Mouse (Mus musculus) neural tube, embryonic 15.5 days (tissue): ENCODE measurements at regions not wholly inside any gene's neighbourhood (a gene's known extent, or its start where the extent isn't known, plus 50 kb on each side); places are given as distances from the start of the nearest gene placed in this dataset.

Experiments
- ATAC-seq: fragments of 200-750 bp; cut with Nextera tagmentation; 2 replicates; pipeline ENCODE4 v1.8.0; 2017; ENCODE audit warnings: mild to moderate bottlenecking, moderate TSS enrichment, moderate library complexity; ENCODE audit not compliant: low FRiP score
- H3K27ac ChIP-seq: fragments of 300-500 bp; sonication (generic); replicated peaks from 2 replicates; pipeline ENCODE4 v1.5.1; 2015; ENCODE audit warnings: mild to moderate bottlenecking, inconsistent platforms
- H3K27me3 ChIP-seq: fragments of 300-500 bp; sonication (generic); replicated peaks from 2 replicates; pipeline ENCODE4 v1.6.1; 2015; ENCODE audit warnings: inconsistent platforms
- H3K36me3 ChIP-seq: fragments of 300-500 bp; sonication (generic); 2 replicates; pipeline ENCODE4 v1.6.1; 2015; ENCODE audit warnings: inconsistent platforms
- H3K4me1 ChIP-seq: fragments of 300-500 bp; sonication (generic); 2 replicates; pipeline ENCODE4 v1.6.1; 2015; ENCODE audit warnings: inconsistent platforms
- H3K4me2 ChIP-seq: fragments of 300-500 bp; sonication (generic); 2 replicates; pipeline ENCODE4 v1.6.1; 2015; ENCODE audit warnings: inconsistent platforms, mild to moderate bottlenecking, moderate library complexity
- H3K4me3 ChIP-seq: fragments of 300-500 bp; sonication (generic); replicated peaks from 2 replicates; pipeline ENCODE4 v1.5.1; 2015; ENCODE audit warnings: mild to moderate bottlenecking, inconsistent platforms
- H3K9ac ChIP-seq: fragments of 300-500 bp; sonication (generic); replicated peaks from 2 replicates; pipeline ENCODE4 v1.6.1; 2015; ENCODE audit warnings: mild to moderate bottlenecking, inconsistent platforms
- H3K9me3 ChIP-seq: fragments of 300-500 bp; sonication (generic); replicated peaks from 2 replicates; pipeline ENCODE4 v1.6.1; 2016; ENCODE audit warnings: inconsistent platforms
- WGBS: fragments of 180-500 bp; shearing (Covaris S2); methylation state at CpG from one replicate; pipeline ENCODE4 v1.1.7; 2015; ENCODE audit warnings: mixed read lengths; 5-methylcytosine and 5-hydroxymethylcytosine counted together

DNA sequence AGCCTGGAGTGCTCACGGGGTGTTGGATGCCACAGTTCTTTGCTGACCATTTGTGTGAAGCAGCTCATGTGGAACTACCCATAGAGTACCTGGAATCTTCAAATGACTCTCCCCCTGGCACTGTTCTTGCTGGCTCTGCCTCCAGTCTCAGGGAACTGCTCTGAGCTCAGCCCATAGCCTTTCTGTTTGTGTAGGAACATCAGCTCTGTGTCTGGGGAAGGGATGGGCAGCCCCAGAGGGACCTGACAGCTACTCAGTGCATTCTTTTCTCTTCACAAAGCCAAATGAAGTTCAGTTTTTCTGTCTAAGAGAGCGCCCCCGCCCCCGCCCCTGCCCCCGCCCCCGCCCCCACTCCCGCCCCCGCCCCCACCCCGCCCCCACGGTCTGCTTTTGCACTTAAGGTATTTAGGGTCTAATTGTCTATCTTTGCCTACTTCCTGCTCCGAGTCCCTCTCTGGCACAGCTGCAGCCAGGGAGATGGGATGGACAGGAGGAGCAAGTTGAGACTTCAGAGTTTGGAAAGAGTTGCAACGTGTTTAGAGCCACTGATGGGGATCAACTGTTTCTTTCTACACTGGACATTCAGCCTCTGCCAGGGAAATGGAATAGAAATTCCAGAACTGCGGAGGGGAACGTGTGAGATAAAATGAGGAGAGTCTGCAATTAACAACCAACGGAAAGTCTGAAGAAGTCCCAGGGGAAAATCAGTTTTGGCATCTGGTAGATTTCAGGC is 171.2 kb upstream of the Habp2 start:
- H3K9ac ChIP-seq: no peak overlapping the region
- no peaks in the 10 kb centered on the region for H3K36me3 ChIP-seq
- 20% methylated on average over 15 of the region's 15 CpGs for WGBS
- peaks cover 13% of the 10 kb centered on the region for H3K4me1 ChIP-seq
- no peak for ATAC-seq
- H3K27me3 ChIP-seq: peaks cover 15% of the 10 kb centered on the region; the same call in 1 of the 2 replicates
- peak overlapping the region; percentile 3; the same call in 1 of the 2 replicates for H3K4me2 ChIP-seq
- H3K4me3 ChIP-seq: no peak overlapping the region
- H3K9me3 ChIP-seq: no peaks in the 10 kb centered on the region
- H3K27ac ChIP-seq: no peak overlapping the region

DNA sequence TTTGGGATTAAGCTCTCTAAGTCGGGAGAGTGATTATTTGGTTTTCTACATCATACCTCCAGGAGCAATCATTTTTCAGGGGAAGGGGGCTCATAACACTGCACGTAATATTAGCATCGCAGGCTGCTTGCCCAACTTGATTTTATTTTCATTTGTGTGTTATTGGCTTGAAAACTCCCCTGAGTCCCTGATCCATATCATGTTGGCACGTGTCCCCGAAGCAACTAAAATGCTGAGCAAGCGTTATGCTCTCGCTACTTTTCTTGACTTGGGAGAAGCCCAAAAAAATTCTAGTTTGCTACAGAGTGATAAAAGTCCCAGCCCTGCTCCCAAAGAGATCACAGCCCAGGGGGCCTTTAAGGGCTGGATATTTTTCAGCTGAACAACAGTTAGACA is 170.7 kb upstream of the Habp2 start:
- Histone ChIP-seq H3K36me3 (no peaks in the 10 kb centered on the region), H3K4me2 (0 out of 2 replicates have a peak overlapping the region, but pooled peaks have one; percentile 3), H3K27me3 (peaks cover 15% of the 10 kb centered on the region; the same call in 1 of the 2 replicates), H3K4me3 (no peak overlapping the region), H3K4me1 (peaks cover 13% of the 10 kb centered on the region), H3K27ac (no peak overlapping the region), H3K9me3 (no peaks in the 10 kb centered on the region), H3K9ac (no peak overlapping the region)
- ATAC-seq: no peak
- 36% methylated on average over 7 of the region's 7 CpGs for WGBS

DNA sequence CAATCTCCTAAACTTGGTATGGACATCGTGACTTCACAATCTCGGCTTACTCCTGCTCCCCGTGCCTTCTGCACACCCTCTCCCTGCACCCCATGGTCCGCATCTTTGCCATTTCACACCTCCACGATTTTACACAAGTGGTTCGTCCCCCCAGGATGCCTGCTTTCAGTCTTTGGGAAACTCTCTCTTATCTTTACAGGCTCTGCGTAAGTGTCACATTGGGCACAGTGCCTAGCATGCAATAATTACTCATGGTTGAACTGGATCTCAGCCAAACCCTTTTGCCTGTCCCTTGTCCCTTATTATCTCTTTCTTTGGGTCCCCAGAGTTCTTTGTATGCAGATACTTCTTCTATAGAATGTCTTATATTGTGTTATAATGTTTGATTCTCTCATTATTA is 166.2 kb upstream of the Habp2 start:
- ATAC-seq: no peak
- Histone ChIP-seq H3K9ac (no peak overlapping the region), H3K36me3 (no peaks in the 10 kb centered on the region), H3K4me1 (peaks cover 8% of the 10 kb centered on the region), H3K4me3 (no peak overlapping the region), H3K27me3 (no peaks in the 10 kb centered on the region), H3K9me3 (no peaks in the 10 kb centered on the region), H3K4me2 (no peak overlapping the region), H3K27ac (no peak overlapping the region)
- 87% methylated on average over 7 of the region's 7 CpGs for WGBS

DNA sequence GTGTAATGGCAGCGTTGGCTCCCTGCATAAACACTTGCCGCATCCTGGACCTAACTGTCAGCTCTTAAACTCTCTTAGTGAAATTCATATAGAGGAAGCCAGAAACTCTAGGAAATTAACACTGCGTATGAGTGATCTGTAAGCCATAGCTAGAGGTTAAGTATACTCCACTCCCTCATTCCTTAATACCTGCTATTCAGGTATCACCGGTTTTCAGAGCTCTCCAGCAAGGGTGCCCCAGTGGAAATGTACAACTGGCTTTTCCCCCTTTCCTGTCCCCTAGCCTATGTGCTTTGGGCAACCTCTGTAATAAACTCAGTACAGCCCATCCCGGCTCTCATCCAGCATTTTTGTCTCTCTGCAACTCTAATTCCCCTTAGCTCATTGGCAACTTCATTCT is 164.8 kb upstream of the Habp2 start:
- no peaks in the 10 kb centered on the region for H3K4me1 ChIP-seq
- H3K27ac ChIP-seq: no peak overlapping the region
- ATAC-seq: no peak
- H3K4me3 ChIP-seq: no peak overlapping the region
- H3K36me3 ChIP-seq: no peaks in the 10 kb centered on the region
- no peak overlapping the region for H3K9ac ChIP-seq
- no peak overlapping the region for H3K4me2 ChIP-seq
- no peaks in the 10 kb centered on the region for H3K9me3 ChIP-seq
- no peaks in the 10 kb centered on the region for H3K27me3 ChIP-seq
- 89% methylated on average over 5 of the region's 5 CpGs for WGBS

DNA sequence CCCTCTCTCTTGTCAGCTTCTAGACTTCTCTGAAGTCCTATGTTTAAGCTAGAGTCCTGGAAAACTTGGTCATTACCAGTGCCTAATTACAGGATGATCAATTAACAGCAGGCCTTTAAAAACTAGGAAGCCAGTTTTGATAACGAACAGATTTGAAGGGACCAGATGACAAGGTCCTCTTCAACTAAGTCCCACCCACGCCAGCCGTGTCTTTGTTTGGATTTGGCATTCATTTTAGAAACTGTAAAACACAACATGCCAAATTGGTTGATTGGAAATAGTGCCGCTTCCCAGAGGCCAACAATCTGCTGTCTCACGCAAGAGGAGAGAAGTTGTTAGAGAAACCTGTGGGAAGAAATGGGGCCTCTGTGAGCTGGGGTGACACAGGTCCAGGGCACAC is 155.4 kb upstream of the Habp2 start:
- Histone ChIP-seq H3K4me2 (no peak overlapping the region), H3K4me1 (peaks cover 22% of the 10 kb centered on the region), H3K27ac (no peak overlapping the region), H3K9me3 (no peaks in the 10 kb centered on the region), H3K36me3 (no peaks in the 10 kb centered on the region), H3K9ac (no peak overlapping the region), H3K4me3 (no peak overlapping the region), H3K27me3 (peaks cover 24% of the 10 kb centered on the region; the same call in 1 of the 2 replicates)
- 73% methylated on average over 5 of the region's 5 CpGs for WGBS
- ATAC-seq: no peak

DNA sequence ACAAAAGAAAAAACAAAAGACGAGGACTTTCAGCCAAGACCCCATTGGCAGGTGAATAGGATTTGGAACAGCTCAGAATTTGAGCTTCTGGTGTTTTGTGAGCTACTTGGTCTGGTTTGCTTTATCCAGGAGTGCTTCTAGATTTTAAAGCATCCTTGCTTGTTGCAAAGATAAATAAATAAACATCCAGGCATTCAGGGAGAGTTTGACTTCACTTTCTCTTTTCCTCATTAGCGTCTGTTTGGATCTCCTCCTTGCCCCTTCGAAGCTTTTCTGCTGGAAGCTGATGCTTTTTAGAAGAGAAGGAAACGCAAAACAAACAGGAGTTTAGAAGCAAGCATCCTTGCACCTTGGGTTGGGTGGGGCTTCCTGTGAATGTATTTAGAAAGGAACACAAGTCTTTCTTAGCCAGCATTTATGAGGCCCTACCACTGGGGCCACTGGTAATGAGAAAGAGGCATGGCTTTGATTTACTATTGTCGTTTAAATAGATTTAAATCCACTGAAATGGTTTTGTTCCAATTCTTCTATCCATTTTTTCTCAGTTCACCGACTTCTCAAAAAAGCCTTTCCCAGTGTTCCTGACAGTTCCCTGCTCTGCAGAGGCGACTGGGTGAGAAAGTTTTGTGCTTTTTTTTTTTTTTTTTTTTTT is 153.9 kb upstream of the Habp2 start:
- H3K27me3 ChIP-seq: peaks cover 24% of the 10 kb centered on the region; the same call in 1 of the 2 replicates
- no peaks in the 10 kb centered on the region for H3K9me3 ChIP-seq
- H3K4me1 ChIP-seq: peaks cover 22% of the 10 kb centered on the region
- WGBS: 9% methylated on average over 7 of the region's 7 CpGs
- H3K27ac ChIP-seq: no peak overlapping the region
- no peak overlapping the region for H3K9ac ChIP-seq
- ATAC-seq: no peak
- H3K36me3 ChIP-seq: no peaks in the 10 kb centered on the region
- H3K4me2 ChIP-seq: peak overlapping the region; percentile 50; the same call in 1 of the 2 replicates
- no peak overlapping the region for H3K4me3 ChIP-seq

DNA sequence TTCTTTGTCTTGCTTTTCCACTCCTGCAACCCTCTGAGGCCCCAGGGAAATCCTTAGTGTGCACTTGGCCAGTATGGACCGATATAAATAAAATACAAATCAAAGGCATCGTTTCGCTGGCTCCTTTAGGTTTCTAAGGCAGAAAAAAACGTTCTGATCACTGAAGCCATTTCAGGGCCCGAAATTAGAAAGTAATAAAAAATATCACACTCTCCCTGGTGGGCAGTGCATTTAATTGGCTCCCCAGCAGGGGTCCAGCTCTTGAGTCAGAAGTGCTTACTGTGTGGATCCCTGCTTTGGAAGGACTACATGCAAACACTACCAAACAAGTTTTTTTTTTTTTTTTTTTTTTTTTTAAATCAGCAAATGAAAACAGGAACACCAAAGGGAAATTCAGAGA is 153.4 kb upstream of the Habp2 start:
- peaks cover 24% of the 10 kb centered on the region; the same call in 1 of the 2 replicates for H3K27me3 ChIP-seq
- no peak overlapping the region for H3K9ac ChIP-seq
- H3K4me3 ChIP-seq: no peak overlapping the region
- H3K27ac ChIP-seq: no peak overlapping the region
- no peaks in the 10 kb centered on the region for H3K9me3 ChIP-seq
- peak overlapping the region; percentile 50 for H3K4me2 ChIP-seq
- 6% methylated on average over 5 of the region's 5 CpGs for WGBS
- ATAC-seq: no peak
- no peaks in the 10 kb centered on the region for H3K36me3 ChIP-seq
- H3K4me1 ChIP-seq: peaks cover 22% of the 10 kb centered on the region

DNA sequence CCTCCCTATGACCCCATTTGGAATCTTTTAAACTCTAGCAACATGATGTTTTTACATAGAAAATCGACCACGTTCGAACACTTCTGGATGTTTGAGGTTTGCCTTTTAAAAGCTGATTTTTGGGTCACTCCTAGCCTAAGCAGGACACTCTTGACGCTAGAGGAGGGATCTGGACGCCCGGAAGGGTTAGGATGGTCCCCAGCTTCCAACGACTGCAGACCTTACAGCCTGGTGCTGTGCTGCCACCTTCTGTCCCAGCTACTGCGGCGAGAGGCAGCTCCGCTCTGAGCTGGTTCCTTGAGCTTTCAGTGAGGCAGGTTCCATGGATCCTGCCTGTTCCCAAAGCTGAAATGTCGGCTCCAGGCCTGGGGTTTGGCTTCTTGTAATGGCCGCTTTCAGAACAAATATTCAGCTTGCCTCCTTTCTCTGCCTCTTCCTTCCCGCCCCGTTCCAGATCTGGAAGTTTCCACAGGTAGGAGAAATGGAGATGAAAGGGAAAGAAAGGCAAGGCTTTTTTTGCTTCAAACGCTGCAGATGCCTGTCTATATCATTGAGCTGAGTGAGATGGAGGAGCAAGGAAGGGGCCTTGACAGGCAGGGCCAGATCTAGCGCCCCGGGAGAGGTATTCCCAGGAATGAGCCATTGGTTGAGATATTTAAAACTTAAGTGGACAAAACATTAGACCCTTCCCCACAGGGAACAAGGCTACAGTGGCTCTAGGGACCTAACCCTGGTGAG is 152.7 kb upstream of the Habp2 start:
- peaks cover 24% of the 10 kb centered on the region; the same call in 1 of the 2 replicates for H3K27me3 ChIP-seq
- WGBS: 16% methylated on average over 17 of the region's 17 CpGs
- H3K4me3 ChIP-seq: no peak overlapping the region
- peak; percentile 79 for ATAC-seq
- H3K4me2 ChIP-seq: peak overlapping the region; percentile 50
- H3K9ac ChIP-seq: 0 out of 2 replicates have a peak overlapping the region, but pooled peaks have one; percentile 3
- H3K27ac ChIP-seq: no peak overlapping the region
- peaks cover 22% of the 10 kb centered on the region for H3K4me1 ChIP-seq
- H3K36me3 ChIP-seq: no peaks in the 10 kb centered on the region
- no peaks in the 10 kb centered on the region for H3K9me3 ChIP-seq

DNA sequence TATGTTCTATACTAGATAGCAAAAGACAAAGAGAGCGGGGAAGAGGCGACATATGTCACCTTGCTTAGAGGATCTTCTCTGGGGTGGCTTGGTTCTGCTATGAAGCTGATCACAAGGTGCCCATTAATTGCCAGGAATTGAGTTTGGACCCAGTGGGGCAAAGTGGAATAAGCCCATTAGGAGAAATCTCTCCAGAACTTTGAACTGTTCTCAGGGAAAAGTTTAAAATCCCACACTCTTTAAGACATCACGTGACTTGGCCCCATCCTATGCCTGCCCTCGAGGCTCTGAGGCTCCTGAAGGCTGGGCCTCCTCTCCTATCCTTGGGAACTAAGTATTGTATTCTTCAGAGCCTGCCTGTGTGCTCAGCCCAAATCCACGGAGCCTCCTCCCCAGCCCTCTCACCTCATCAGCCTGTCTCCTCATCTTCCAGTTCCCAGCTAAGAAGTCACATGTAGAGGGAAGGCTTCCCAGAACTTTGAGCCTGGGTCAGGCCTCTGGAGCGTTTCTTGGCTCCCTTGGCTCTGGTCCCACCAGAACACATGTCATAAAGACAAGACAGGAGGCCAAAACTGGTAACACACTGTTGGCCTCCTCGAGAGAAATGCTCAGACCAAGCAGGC is 151.5 kb upstream of the Habp2 start:
- WGBS: 84% methylated on average over 7 of the region's 7 CpGs
- no peak for ATAC-seq
- H3K4me2 ChIP-seq: no peak overlapping the region

DNA sequence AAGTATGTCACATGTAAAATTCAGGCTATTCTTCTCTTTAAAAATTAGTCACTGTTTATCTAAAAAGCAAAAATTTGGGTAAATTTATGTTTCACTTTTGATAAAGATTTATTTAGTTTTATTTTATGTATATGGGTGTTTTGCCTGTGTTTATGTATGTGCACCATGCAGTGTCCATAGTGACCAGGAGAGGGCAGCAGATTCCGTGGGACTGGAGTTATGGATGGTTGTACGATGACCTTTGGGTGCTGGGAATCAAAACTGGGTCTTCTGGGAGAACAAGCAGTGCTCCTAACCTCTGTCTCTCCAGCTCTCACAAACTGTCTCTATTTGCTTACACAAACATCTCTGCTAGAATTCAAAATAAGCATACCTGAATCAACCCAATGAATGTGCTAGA is 146.4 kb upstream of the Habp2 start:
- ATAC-seq: no peak
- H3K9ac ChIP-seq: no peak overlapping the region
- peaks cover 6% of the 10 kb centered on the region; the same call in 1 of the 2 replicates for H3K27me3 ChIP-seq
- H3K9me3 ChIP-seq: no peaks in the 10 kb centered on the region
- H3K27ac ChIP-seq: no peak overlapping the region
- H3K36me3 ChIP-seq: no peaks in the 10 kb centered on the region
- H3K4me1 ChIP-seq: no peaks in the 10 kb centered on the region
- 78% methylated on average over 2 of the region's 2 CpGs for WGBS
- H3K4me3 ChIP-seq: no peak overlapping the region
- no peak overlapping the region for H3K4me2 ChIP-seq

More for the DNA sequence above, 151.5 kb upstream of the Habp2 start:
- Histone ChIP-seq H3K9ac (no peak overlapping the region), H3K27me3 (peaks cover 19% of the 10 kb centered on the region; the same call in 1 of the 2 replicates), H3K9me3 (no peaks in the 10 kb centered on the region), H3K4me1 (peaks cover 22% of the 10 kb centered on the region), H3K36me3 (no peaks in the 10 kb centered on the region), H3K4me3 (no peak overlapping the region), H3K27ac (no peak overlapping the region)

DNA sequence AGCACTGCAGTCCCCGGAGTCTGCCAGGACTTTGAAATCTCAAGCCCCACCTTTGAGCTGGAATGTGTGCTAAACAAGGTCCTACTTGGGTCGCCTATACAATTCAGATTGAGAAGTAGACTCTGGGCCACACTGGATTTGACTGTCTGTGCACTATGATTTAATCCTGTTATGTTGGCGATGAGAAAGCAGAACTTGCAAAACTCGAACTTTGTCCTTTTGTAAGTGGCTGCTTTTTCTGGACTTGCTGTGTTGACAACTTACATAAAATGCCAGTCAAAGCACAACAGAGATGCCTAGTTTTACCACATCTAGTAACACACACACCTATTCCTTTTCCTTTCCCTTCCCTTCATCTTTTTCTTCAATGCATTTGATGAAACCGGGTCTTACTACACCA is 142.7 kb upstream of the Habp2 start:
- Histone ChIP-seq H3K4me1 (no peaks in the 10 kb centered on the region), H3K36me3 (no peaks in the 10 kb centered on the region), H3K4me3 (no peak overlapping the region), H3K27me3 (no peaks in the 10 kb centered on the region), H3K27ac (no peak overlapping the region), H3K9ac (no peak overlapping the region), H3K4me2 (no peak overlapping the region), H3K9me3 (no peaks in the 10 kb centered on the region)
- 94% methylated on average over 5 of the region's 5 CpGs for WGBS
- no peak for ATAC-seq
